Mouse (Mus musculus) hindbrain, embryonic 11.5 days (tissue): ENCODE measurements around the gene H2-M2. TPM values are rescaled to one million over a fixed set of nuclear protein-coding genes. Genes with fewer than 3 reads are reported as not detected.
"Not testable (repeated sequence)": the region's sequence is repeated elsewhere in the genome, so short reads cannot be mapped to it uniquely, and the experiment has no call there.

Experiments
- ATAC-seq: fragments of 200-750 bp; cut with Nextera tagmentation; 2 replicates; pipeline ENCODE4 v1.8.0; 2017; ENCODE audit warnings: mild to moderate bottlenecking, moderate TSS enrichment, moderate library complexity; ENCODE audit not compliant: low FRiP score
- DNase-seq: peaks from one replicate; pipeline ENCODE4 v3.0.0-alpha.2; 2015; ENCODE audit warnings: low spot score
- H3K27ac ChIP-seq: fragments of 300-500 bp; sonication (generic); 2 replicates; pipeline ENCODE4 v1.5.1; 2014; ENCODE audit warnings: mild to moderate bottlenecking, low read depth, low read length
- H3K27me3 ChIP-seq: fragments of 300-500 bp; sonication (generic); 2 replicates; pipeline ENCODE4 v1.6.1; 2014; ENCODE audit warnings: mild to moderate bottlenecking, low read length, moderate library complexity, mixed read lengths; ENCODE audit not compliant: control insufficient read depth, insufficient read depth
- H3K36me3 ChIP-seq: fragments of 300-500 bp; sonication (generic); 2 replicates; pipeline ENCODE4 v1.6.1; 2014; ENCODE audit warnings: mild to moderate bottlenecking, low read length, moderate library complexity, mixed read lengths; ENCODE audit not compliant: control insufficient read depth, insufficient read depth
- H3K4me1 ChIP-seq: fragments of 300-500 bp; sonication (generic); replicated peaks from 2 replicates; pipeline ENCODE4 v1.6.1; 2014; ENCODE audit warnings: low read length, mixed read lengths; ENCODE audit not compliant: control insufficient read depth, insufficient read depth
- H3K4me2 ChIP-seq: fragments of 300-500 bp; sonication (generic); replicated peaks from 2 replicates; pipeline ENCODE4 v1.6.1; 2014; ENCODE audit warnings: mild to moderate bottlenecking, low read depth, low read length
- H3K4me3 ChIP-seq: fragments of 300-500 bp; sonication (generic); 2 replicates; pipeline ENCODE4 v1.5.1; 2014; ENCODE audit warnings: low read depth, low read length
- H3K9ac ChIP-seq: fragments of 300-500 bp; sonication (generic); 2 replicates; pipeline ENCODE4 v1.6.1; 2014; ENCODE audit warnings: low read depth, low read length
- H3K9me3 ChIP-seq: fragments of 300-500 bp; sonication (generic); 2 replicates; pipeline ENCODE4 v1.6.1; 2016; ENCODE audit warnings: low read length; ENCODE audit not compliant: control insufficient read depth
- WGBS: fragments of 180-500 bp; shearing (Covaris S2); extraction: QIAGEN DNeasy Blood & Tissue Kit; methylation state at CpG from one replicate; pipeline ENCODE4 v1.1.7; 2014; 5-methylcytosine and 5-hydroxymethylcytosine counted together
- polyA plus RNA-seq: library from polyadenylated mRNA; unstranded; fragments of >200 nt; fragmentation: Nextera tagmentation; extraction: Ambion mirVana; gene quantifications from 2 replicates; pipeline ENCODE4 v1.2.1, GENCODE M21; 2014

Gene H2-M2
- 0.11 TPM in 1 of 2 replicates, not detected in the other for polyA plus RNA-seq

GRCm38 (mm10) chr17:37483452-37483851 lies at the start of gene H2-M2:
Gene H2-M2, minus strand, starts transcription at chr17:37483552.
- no peaks in the 10 kb centered on the region for H3K36me3 ChIP-seq
- H3K4me2 ChIP-seq: no peak within 1 kb of the TSS
- H3K4me1 ChIP-seq: no peaks in the 10 kb centered on the region
- ATAC-seq: no peak
- no peak within 1 kb of the TSS for H3K9ac ChIP-seq
- no peak for DNase-seq
- WGBS: 88% methylated on average over 2 of the region's 2 CpGs
- H3K4me3 ChIP-seq: no peak within 1 kb of the TSS
- no peaks in the 10 kb centered on the region for H3K27me3 ChIP-seq
- H3K9me3 ChIP-seq: no peaks in the 10 kb centered on the region
- H3K27ac ChIP-seq: no peak within 1 kb of the TSS

- DNase-seq, H3K27me3 ChIP-seq, H3K27ac ChIP-seq, ATAC-seq, H3K9me3 ChIP-seq, H3K36me3 ChIP-seq, H3K9ac ChIP-seq, H3K4me3 ChIP-seq, H3K4me2 ChIP-seq, H3K4me1 ChIP-seq: not testable (repeated sequence)
- 80% methylated on average over 1 of the region's 1 CpGs for WGBS
Observed at GRCm38 (mm10) chr17:37525427-37525826, 42.1 kb upstream of the H2-M2 start.

DNA sequence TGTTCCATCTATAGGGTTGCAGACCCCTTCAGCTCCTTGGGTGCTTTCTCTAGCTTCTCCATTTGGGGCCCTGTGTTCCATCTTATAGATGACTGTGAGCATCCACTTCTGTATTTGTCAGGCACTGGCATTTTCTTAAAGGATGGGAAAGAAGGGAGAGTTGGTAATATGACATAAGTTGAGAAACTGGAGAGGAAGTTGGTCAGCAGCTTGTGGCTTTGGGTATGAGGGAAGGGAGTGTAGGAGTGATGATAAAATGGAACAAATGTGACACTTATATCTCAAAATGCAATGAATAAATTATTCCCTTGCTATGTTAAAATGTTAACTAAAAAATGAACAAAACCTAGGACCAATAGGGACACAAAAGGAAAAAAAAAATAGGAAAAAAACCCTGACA lies 41.3 kb upstream of the H2-M2 start:
- not testable (repeated sequence) for H3K27ac ChIP-seq, H3K9me3 ChIP-seq, H3K4me1 ChIP-seq, ATAC-seq, H3K9ac ChIP-seq, DNase-seq, H3K27me3 ChIP-seq, H3K4me3 ChIP-seq, H3K36me3 ChIP-seq, H3K4me2 ChIP-seq

DNA sequence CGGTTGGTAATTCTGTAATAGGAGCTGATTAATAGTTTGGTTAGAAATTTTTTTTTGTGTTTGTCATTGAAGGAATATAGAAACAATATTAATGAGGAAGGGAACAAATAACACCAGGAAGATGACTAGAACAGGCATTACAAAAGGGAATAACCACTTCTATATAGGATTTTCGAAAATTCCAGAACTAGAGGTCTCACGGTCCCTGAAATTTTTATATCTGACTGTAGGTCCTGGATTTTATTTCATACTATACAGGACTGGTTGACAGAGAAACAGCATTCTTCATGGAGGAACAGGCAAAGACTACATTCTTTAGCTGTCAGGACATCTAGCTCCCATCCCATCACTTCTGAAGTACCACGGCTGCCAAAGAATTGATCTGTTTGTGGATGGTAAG lies 24.4 kb upstream of the H2-M2 start, which contains the start of gene Olfr111:
Olfr111 (plus strand) TSS at position 301 of the 400 bp plus-strand sequence.
- WGBS: 92% methylated on average over 4 of the region's 4 CpGs
- ATAC-seq (no peak), DNase-seq (no peak)
- Histone ChIP-seq H3K27ac (no peak within 1 kb of the TSS), H3K27me3 (no peaks in the 10 kb centered on the region), H3K4me2 (no peak within 1 kb of the TSS), H3K9me3 (no peaks in the 10 kb centered on the region), H3K36me3 (no peaks in the 10 kb centered on the region), H3K9ac (no peak within 1 kb of the TSS), H3K4me1 (no peaks in the 10 kb centered on the region), H3K4me3 (no peak within 1 kb of the TSS)

GRCm38 (mm10) chr17:37491930-37492518 lies 8.7 kb upstream of the H2-M2 start, which contains the start of gene Olfr110:
Gene Olfr110, plus strand, starts transcription at chr17:37492468.
- 61% methylated on average over 1 of the region's 1 CpGs for WGBS
- Histone ChIP-seq H3K4me2 (no peak within 1 kb of the TSS), H3K27ac (no peak within 1 kb of the TSS), H3K36me3 (no peaks in the 10 kb centered on the region), H3K9me3 (no peaks in the 10 kb centered on the region), H3K9ac (no peak within 1 kb of the TSS), H3K27me3 (no peaks in the 10 kb centered on the region), H3K4me3 (no peak within 1 kb of the TSS), H3K4me1 (no peaks in the 10 kb centered on the region)
- ATAC-seq: no peak
- no peak for DNase-seq

DNA sequence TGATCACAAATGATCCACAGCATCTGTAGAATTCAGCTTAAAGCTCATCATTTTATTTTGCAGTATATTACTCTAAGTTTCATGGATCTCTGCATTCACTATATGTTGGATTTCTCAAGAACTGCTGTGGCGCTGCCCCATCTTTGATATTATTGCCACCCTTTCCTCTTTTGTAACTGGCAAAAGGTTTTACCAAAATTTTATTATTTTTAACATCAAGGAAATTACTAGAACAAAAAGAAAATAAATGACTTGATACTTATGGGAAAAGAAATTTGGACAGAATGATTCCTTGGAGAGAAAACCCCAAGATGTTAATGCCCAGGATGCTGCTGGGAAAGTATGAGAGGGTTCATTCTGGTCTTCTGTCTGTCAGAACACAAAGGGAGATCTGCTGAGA lies 24.7 kb downstream of the H2-M2 start, which contains the start of gene Olfr109:
Olfr109 (plus strand) TSS at position 301 of the 400 bp plus-strand sequence.
- Histone ChIP-seq H3K27ac (no peak within 1 kb of the TSS), H3K9me3 (no peaks in the 10 kb centered on the region), H3K27me3 (no peaks in the 10 kb centered on the region), H3K36me3 (no peaks in the 10 kb centered on the region), H3K4me2 (no peak within 1 kb of the TSS), H3K9ac (no peak within 1 kb of the TSS), H3K4me1 (no peaks in the 10 kb centered on the region), H3K4me3 (no peak within 1 kb of the TSS)
- WGBS: 91% methylated on average over 1 of the region's 1 CpGs
- ATAC-seq (no peak), DNase-seq (no peak)

- Histone ChIP-seq H3K36me3 (no peaks in the 10 kb centered on the region), H3K4me3 (no peak within 1 kb of the TSS), H3K4me2 (no peak within 1 kb of the TSS), H3K9me3 (no peaks in the 10 kb centered on the region), H3K4me1 (no peaks in the 10 kb centered on the region), H3K27ac (no peak within 1 kb of the TSS), H3K9ac (no peak within 1 kb of the TSS), H3K27me3 (no peaks in the 10 kb centered on the region)
- DNase-seq (no peak), ATAC-seq (no peak)
- WGBS: 100% methylated on average over 1 of the region's 1 CpGs
Observed at GRCm38 (mm10) chr17:37445180-37445579, 38.2 kb downstream of the H2-M2 start, which contains the start of gene Olfr108. Gene Olfr108, plus strand, starts transcription at chr17:37445480.

Other genes with a start within 250 kb of the H2-M2 start
- not detected in 2 replicates for gene Olfr97, start 246.2 kb downstream of the H2-M2 start, polyA plus RNA-seq
- not detected in 2 replicates for gene Olfr98, start 219.8 kb downstream of the H2-M2 start, polyA plus RNA-seq
- gene H2-M3, start 213.3 kb downstream of the H2-M2 start, polyA plus RNA-seq: 0.93 and 1.3 TPM in 2 replicates
- not detected in 2 replicates for gene Olfr99, start 200.1 kb downstream of the H2-M2 start, polyA plus RNA-seq
- gene Olfr101, start 179.2 kb downstream of the H2-M2 start, polyA plus RNA-seq: not detected in 2 replicates
- gene Olfr102, start 166.5 kb downstream of the H2-M2 start, polyA plus RNA-seq: not detected in 2 replicates
- not detected in 2 replicates for gene Olfr103, start 143.9 kb downstream of the H2-M2 start, polyA plus RNA-seq
- not detected in 2 replicates for gene Olfr104-ps, start 124.0 kb downstream of the H2-M2 start, polyA plus RNA-seq
- not detected in 2 replicates for gene Olfr105-ps, start 104.5 kb downstream of the H2-M2 start, polyA plus RNA-seq
- not detected in 2 replicates for gene Olfr106-ps, start 93.2 kb downstream of the H2-M2 start, polyA plus RNA-seq
- gene Olfr107, start 84.3 kb downstream of the H2-M2 start, polyA plus RNA-seq: not detected in 2 replicates
- not detected in 2 replicates for gene Olfr108, start 38.1 kb downstream of the H2-M2 start, polyA plus RNA-seq
- gene Olfr109, start 24.6 kb downstream of the H2-M2 start, polyA plus RNA-seq: not detected in 2 replicates
- gene Olfr110, start 8.9 kb upstream of the H2-M2 start, polyA plus RNA-seq: not detected in 2 replicates
- gene Olfr111, start 24.5 kb upstream of the H2-M2 start, polyA plus RNA-seq: not detected in 2 replicates
- gene Olfr112, start 85.9 kb upstream of the H2-M2 start, polyA plus RNA-seq: not detected in 2 replicates
- gene Olfr113, start 94.1 kb upstream of the H2-M2 start, polyA plus RNA-seq: not detected in 2 replicates
- not detected in 2 replicates for gene Olfr114, start 109.2 kb upstream of the H2-M2 start, polyA plus RNA-seq
- not detected in 2 replicates for gene Olfr115, start 143.6 kb upstream of the H2-M2 start, polyA plus RNA-seq
- not detected in 2 replicates for gene Olfr116, start 143.6 kb upstream of the H2-M2 start, polyA plus RNA-seq
- not detected in 2 replicates for gene Olfr117, start 180.2 kb upstream of the H2-M2 start, polyA plus RNA-seq
- not detected in 2 replicates for gene Olfr118, start 183.4 kb upstream of the H2-M2 start, polyA plus RNA-seq
- not detected in 2 replicates for gene Olfr119, start 213.0 kb upstream of the H2-M2 start, polyA plus RNA-seq
- not detected in 2 replicates for gene Olfr120, start 238.3 kb upstream of the H2-M2 start, polyA plus RNA-seq